Mouse (Mus musculus) neural tube, embryonic 15.5 days (tissue): ENCODE results near the gene Kansl3. TPM values are rescaled to one million over a fixed set of nuclear protein-coding genes. Genes with fewer than 3 reads are reported as not detected.

Experiments
- ATAC-seq: fragments of 200-750 bp; cut with Nextera tagmentation; 2 replicates; pipeline ENCODE4 v1.8.0; 2017; ENCODE audit warnings: mild to moderate bottlenecking, moderate TSS enrichment, moderate library complexity; ENCODE audit not compliant: low FRiP score
- H3K27ac ChIP-seq: fragments of 300-500 bp; sonication (generic); replicated peaks from 2 replicates; pipeline ENCODE4 v1.5.1; 2015; ENCODE audit warnings: mild to moderate bottlenecking, inconsistent platforms
- H3K27me3 ChIP-seq: fragments of 300-500 bp; sonication (generic); replicated peaks from 2 replicates; pipeline ENCODE4 v1.6.1; 2015; ENCODE audit warnings: inconsistent platforms
- H3K36me3 ChIP-seq: fragments of 300-500 bp; sonication (generic); 2 replicates; pipeline ENCODE4 v1.6.1; 2015; ENCODE audit warnings: inconsistent platforms
- H3K4me1 ChIP-seq: fragments of 300-500 bp; sonication (generic); 2 replicates; pipeline ENCODE4 v1.6.1; 2015; ENCODE audit warnings: inconsistent platforms
- H3K4me2 ChIP-seq: fragments of 300-500 bp; sonication (generic); 2 replicates; pipeline ENCODE4 v1.6.1; 2015; ENCODE audit warnings: inconsistent platforms, mild to moderate bottlenecking, moderate library complexity
- H3K4me3 ChIP-seq: fragments of 300-500 bp; sonication (generic); replicated peaks from 2 replicates; pipeline ENCODE4 v1.5.1; 2015; ENCODE audit warnings: mild to moderate bottlenecking, inconsistent platforms
- H3K9ac ChIP-seq: fragments of 300-500 bp; sonication (generic); replicated peaks from 2 replicates; pipeline ENCODE4 v1.6.1; 2015; ENCODE audit warnings: mild to moderate bottlenecking, inconsistent platforms
- H3K9me3 ChIP-seq: fragments of 300-500 bp; sonication (generic); replicated peaks from 2 replicates; pipeline ENCODE4 v1.6.1; 2016; ENCODE audit warnings: inconsistent platforms
- WGBS: fragments of 180-500 bp; shearing (Covaris S2); methylation state at CpG from one replicate; pipeline ENCODE4 v1.1.7; 2015; ENCODE audit warnings: mixed read lengths; 5-methylcytosine and 5-hydroxymethylcytosine counted together
- polyA plus RNA-seq: library from polyadenylated mRNA; unstranded; fragments of >200 nt; fragmentation: Nextera tagmentation; extraction: Ambion mirVana; gene quantifications from 2 replicates; pipeline ENCODE4 v1.2.1, GENCODE M21; 2015

Gene Kansl3
- polyA plus RNA-seq, 1 experiment from 2014 or later: 36.0 TPM

DNA sequence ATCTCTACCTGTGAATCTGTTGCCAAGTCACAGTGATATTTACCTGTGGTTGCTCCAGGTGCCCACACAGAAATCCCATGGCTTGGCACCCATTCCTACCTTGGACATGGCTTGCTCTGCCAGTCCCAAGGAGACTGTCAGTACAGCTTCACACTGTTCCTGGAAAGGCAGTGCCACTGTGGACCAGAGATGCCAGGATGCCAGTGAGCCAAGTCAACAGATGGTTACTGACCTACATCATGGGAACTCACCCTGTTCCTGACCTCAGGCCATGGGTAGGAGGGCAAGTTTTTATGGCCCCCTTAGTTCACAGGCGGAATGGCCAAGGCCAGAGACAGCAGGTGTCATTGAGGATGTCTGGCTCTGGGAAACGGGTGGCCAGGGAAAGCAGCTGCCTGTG, 47.8 kb downstream of the Kansl3 start:
- Histone ChIP-seq H3K4me2 (no peak overlapping the region), H3K27me3 (no peaks in the 10 kb centered on the region), H3K9ac (no peak overlapping the region), H3K4me1 (0 out of 2 replicates have a peak, but pooled peaks cover 5% of the 10 kb centered on the region), H3K9me3 (no peaks in the 10 kb centered on the region), H3K27ac (no peak overlapping the region), H3K4me3 (no peak overlapping the region), H3K36me3 (peaks cover 17% of the 10 kb centered on the region; the same call in 1 of the 2 replicates)
- ATAC-seq: no peak
- 76% methylated on average over 2 of the region's 2 CpGs for WGBS

DNA sequence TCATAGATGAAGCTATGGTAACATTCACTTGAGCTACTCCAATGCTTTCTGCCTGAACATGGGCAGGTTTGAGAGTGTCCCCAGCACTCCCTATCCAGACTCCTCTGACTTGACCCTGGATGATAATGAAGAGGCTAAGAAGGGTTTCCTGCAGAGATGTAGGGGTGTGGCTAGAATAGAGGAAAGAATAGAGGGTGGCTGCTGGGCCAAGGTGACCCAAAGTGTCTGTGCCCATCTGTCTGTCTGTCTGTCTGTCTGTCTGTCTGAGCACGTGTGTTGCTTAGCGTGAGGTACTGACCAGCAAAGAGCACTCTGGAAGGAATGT, 53.2 kb downstream of the Kansl3 start:
- H3K4me2 ChIP-seq: no peak overlapping the region
- H3K27me3 ChIP-seq: no peaks in the 10 kb centered on the region
- H3K27ac ChIP-seq: no peak overlapping the region
- no peak overlapping the region for H3K4me3 ChIP-seq
- no peak overlapping the region for H3K9ac ChIP-seq
- H3K9me3 ChIP-seq: no peaks in the 10 kb centered on the region
- WGBS: 93% methylated on average over 2 of the region's 2 CpGs
- no peaks in the 10 kb centered on the region for H3K4me1 ChIP-seq
- H3K36me3 ChIP-seq: 0 out of 2 replicates have a peak, but pooled peaks cover 6% of the 10 kb centered on the region
- no peak for ATAC-seq

DNA sequence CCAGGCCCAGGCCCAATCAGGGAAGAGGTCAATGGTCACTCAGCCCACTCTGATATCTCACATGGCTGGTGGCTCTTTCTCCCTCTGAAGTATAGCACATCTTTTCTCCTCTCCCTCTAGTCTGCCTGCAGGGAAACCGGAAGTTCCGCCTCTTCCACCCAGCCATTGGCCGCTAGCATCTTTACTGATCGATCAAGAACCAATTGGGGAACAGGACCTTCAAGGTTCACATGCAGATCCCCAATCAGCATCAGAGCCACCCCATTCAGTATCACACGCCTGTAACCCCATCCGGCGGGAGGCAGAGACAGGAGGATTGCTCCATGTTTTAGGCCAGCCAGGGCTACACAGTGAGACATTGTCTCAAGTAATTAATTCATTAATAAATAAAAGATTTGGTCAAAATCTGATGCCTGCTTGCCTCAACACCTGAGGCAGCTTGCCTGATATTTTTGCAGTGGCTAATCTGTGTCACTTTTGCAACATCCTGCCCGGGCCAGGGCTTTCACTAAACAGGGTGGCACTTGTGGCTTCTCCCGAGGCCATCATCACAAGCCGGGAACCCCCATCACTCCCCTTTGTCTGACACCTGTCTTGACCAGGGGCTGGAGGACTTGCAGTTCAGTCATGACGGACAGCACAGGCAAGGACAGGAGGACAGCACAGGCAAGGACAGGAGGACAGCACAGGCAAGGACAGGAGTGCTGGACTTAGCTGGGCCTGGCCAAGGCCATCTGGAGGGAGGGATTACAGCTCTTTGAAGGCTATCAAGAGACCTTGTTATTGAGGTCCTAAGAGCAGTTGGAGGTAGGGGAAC, 53.8 kb downstream of the Kansl3 start:
- no peaks in the 10 kb centered on the region for H3K27me3 ChIP-seq
- no peak for ATAC-seq
- no peak overlapping the region for H3K4me2 ChIP-seq
- no peaks in the 10 kb centered on the region for H3K9me3 ChIP-seq
- H3K4me1 ChIP-seq: 0 out of 2 replicates have a peak, but pooled peaks cover 2% of the 10 kb centered on the region
- H3K9ac ChIP-seq: no peak overlapping the region
- no peak overlapping the region for H3K27ac ChIP-seq
- no peaks in the 10 kb centered on the region for H3K36me3 ChIP-seq
- H3K4me3 ChIP-seq: no peak overlapping the region
- 93% methylated on average over 11 of the region's 11 CpGs for WGBS

DNA sequence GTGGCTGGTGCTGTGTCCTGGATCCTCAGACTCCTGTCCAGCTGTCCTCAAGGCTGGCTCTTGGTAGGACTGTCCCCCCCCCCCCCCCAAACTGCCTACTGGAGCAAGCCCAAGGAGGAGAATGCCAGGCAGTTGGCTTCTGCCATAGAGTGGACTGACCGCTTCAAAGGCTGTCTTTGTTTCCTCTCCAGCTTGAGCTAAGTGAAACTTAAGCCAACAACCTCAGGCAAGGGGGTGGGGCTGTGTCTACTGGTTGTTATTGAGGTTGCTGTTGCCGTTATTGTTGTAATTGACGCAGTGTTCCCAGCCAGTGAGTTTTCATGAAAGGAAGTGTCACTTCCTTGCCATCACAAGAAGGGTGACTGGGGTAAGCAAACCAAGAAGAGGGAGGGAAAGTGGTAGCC, 59.5 kb downstream of the Kansl3 start:
- H3K4me3 ChIP-seq: no peak overlapping the region
- WGBS: 22% methylated on average over 3 of the region's 3 CpGs
- H3K4me2 ChIP-seq: peak overlapping the region; percentile 94
- 0 out of 2 replicates have a peak, but pooled peaks cover 10% of the 10 kb centered on the region for H3K27me3 ChIP-seq
- peak; percentile 19; the same call in 1 of the 2 replicates for ATAC-seq
- peaks cover 18% of the 10 kb centered on the region for H3K4me1 ChIP-seq
- H3K36me3 ChIP-seq: no peaks in the 10 kb centered on the region
- H3K9ac ChIP-seq: no peak overlapping the region
- no peak overlapping the region; the same call in 1 of the 2 replicates for H3K27ac ChIP-seq
- H3K9me3 ChIP-seq: no peaks in the 10 kb centered on the region

DNA sequence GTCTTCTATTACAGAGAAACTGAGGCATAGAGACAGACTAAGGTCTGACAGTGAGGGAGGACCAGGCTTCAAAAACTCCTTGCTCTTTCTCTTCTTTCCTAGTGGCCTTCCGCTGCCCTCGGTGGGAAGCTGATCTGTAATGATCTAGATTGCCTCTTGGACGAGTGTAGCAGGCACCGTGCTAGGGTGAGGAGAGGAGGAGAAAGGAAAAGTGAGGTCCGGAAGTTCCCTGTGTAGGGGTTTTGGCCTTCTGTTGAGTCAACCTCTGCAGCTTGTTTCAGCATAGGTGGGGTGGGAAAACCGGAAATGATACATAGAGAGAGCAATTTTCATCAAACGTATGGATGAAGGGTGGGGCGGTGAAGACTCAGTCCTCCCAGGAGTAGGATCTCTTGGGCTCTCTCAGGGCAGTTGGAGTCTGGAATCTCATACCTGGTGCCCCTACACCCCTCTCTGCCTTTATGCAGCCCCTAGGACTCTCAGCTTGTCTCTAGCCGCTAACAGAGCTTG, 60.0 kb downstream of the Kansl3 start:
- Histone ChIP-seq H3K9ac (no peak overlapping the region), H3K27ac (no peak overlapping the region), H3K36me3 (no peaks in the 10 kb centered on the region), H3K4me3 (no peak overlapping the region), H3K4me1 (peaks cover 18% of the 10 kb centered on the region), H3K9me3 (no peaks in the 10 kb centered on the region), H3K27me3 (0 out of 2 replicates have a peak, but pooled peaks cover 10% of the 10 kb centered on the region), H3K4me2 (peak overlapping the region; percentile 94)
- ATAC-seq: no peak
- 59% methylated on average over 9 of the region's 9 CpGs for WGBS

DNA sequence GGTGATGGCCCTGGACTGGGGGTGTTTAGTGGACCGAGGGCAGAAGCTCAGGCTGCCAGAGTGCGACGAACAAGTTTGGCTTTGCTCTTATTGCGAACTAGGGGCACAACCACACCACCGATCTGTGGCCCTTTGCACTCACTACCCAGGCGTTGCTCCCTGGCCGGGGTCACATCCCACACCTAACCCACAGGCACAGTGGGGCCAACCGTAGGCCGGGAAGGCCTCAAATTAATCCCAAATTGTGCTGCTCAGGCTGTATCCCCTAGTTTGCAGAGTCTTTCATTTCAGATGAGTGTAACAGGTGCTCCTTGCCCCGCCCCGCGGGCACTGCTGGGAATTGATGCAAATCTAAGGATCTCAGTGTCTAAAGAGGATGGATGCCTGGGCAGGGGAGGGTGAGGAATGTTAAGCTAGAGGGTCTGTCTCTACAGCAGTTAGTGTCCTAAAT, 60.5 kb downstream of the Kansl3 start:
- H3K36me3 ChIP-seq: no peaks in the 10 kb centered on the region
- no peak for ATAC-seq
- H3K27me3 ChIP-seq: 0 out of 2 replicates have a peak, but pooled peaks cover 10% of the 10 kb centered on the region
- H3K4me1 ChIP-seq: peaks cover 18% of the 10 kb centered on the region
- no peak overlapping the region for H3K27ac ChIP-seq
- WGBS: 4% methylated on average over 12 of the region's 12 CpGs
- H3K4me3 ChIP-seq: peak overlapping the region; percentile 56
- peak overlapping the region; percentile 57 for H3K9ac ChIP-seq
- peak overlapping the region; percentile 94 for H3K4me2 ChIP-seq
- H3K9me3 ChIP-seq: no peaks in the 10 kb centered on the region

DNA sequence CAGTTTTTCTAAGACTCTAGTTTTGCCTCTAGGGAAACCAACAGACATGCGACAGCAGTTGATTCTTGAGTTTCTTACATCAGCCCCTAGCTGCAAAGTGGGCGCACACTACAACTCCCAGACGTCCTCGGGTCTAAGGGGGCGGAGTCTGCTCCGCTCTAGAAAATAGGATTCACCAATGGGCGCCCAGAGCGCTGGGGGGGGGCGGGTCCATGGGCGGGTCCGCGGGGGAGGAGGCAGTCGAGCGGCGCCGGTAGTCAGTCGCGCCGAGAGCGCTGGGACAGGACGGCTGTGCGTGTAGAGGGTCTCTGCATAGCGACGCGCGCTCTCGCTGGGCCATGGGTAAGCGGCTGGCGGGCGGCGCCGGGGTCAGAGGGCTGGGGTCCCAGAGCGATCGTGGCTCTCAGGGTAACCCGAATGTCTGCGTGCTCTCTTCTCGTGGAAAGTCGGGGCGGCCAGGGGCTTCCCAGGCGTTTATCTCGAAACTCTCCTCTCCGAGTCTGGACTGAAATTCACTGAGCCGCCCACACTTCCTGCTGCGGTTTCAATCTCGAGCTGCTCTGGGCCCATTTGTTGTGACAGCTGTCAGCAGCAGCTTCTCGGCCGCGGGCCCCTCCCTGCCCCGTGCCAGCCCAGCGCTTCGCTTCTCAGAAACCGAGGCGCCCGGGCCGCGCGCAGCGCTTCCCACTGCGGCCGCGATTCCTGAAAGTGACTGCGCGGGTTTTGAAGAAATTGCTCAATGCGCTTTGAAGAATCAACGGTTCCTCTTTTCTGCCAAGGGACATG, 61.3 kb downstream of the Kansl3 start, which contains the start of gene Arid5a:
TSS of gene Arid5a (plus strand) at position 239 of the 786 bp plus-strand sequence.
- under 1% methylated on average over 64 of the region's 65 CpGs for WGBS
- peak; percentile 92 for ATAC-seq

DNA sequence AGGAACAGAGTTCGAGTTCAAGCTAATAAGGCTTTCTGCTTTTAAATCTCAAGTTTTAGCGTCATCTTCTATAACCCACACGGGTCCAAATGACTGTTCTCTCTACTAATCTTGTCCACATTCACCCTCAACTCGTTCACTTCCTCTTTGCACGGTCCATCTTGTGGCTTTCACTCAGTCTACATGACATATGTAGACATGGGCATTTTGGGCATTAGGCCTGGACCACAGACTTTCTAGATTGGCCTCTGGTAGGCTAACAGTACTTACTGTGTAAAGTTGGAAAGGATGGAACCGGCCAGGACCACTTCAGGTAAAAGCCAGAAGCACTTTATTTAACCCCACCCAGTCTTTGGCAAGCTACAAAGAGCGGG, 61.9 kb downstream of the Kansl3 start:
- Histone ChIP-seq H3K4me2 (no peak overlapping the region; the same call in 1 of the 2 replicates), H3K9me3 (no peaks in the 10 kb centered on the region), H3K4me1 (peaks cover 24% of the 10 kb centered on the region), H3K27me3 (0 out of 2 replicates have a peak, but pooled peaks cover 10% of the 10 kb centered on the region), H3K36me3 (no peaks in the 10 kb centered on the region), H3K4me3 (no peak overlapping the region), H3K9ac (no peak overlapping the region), H3K27ac (no peak overlapping the region)
- WGBS: 73% methylated on average over 7 of the region's 7 CpGs
- ATAC-seq: peak; percentile 1; the same call in 1 of the 2 replicates

More for the DNA sequence above, 61.3 kb downstream of the Kansl3 start, which contains the start of gene Arid5a:
- Histone ChIP-seq H3K36me3 (no peaks in the 10 kb centered on the region), H3K9me3 (no peaks in the 10 kb centered on the region), H3K27me3 (0 out of 2 replicates have a peak, but pooled peaks cover 10% of the 10 kb centered on the region), H3K4me2 (peak within 1 kb of the TSS; percentile 94), H3K27ac (peak within 1 kb of the TSS; percentile 60), H3K9ac (peak within 1 kb of the TSS; percentile 57), H3K4me1 (peaks cover 24% of the 10 kb centered on the region), H3K4me3 (peak within 1 kb of the TSS; percentile 56)

DNA sequence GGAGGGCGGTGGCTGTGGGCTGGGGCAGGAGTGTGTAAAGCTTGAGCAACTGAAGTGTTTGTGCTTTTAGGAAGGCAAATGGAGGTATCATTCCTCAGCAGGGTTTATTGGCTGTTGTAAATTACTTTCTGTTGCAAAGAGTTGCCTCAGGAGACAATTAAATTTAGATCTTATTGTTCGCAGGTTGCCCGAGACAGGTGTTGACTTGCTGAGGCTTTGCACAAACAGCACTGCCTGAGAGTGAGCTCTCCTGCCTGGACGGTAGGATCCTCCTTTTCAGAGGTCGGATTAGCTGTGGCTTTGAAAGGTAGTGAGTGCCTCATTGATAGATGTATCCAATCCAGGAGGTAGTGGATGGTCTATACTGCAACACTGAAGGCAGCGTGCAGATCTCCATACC, 62.9 kb downstream of the Kansl3 start:
- Histone ChIP-seq H3K27me3 (0 out of 2 replicates have a peak, but pooled peaks cover 10% of the 10 kb centered on the region), H3K27ac (no peak overlapping the region), H3K4me2 (no peak overlapping the region), H3K9ac (no peak overlapping the region), H3K4me1 (peaks cover 24% of the 10 kb centered on the region), H3K4me3 (no peak overlapping the region), H3K36me3 (no peaks in the 10 kb centered on the region), H3K9me3 (no peaks in the 10 kb centered on the region)
- no peak for ATAC-seq
- 50% methylated on average over 6 of the region's 6 CpGs for WGBS

DNA sequence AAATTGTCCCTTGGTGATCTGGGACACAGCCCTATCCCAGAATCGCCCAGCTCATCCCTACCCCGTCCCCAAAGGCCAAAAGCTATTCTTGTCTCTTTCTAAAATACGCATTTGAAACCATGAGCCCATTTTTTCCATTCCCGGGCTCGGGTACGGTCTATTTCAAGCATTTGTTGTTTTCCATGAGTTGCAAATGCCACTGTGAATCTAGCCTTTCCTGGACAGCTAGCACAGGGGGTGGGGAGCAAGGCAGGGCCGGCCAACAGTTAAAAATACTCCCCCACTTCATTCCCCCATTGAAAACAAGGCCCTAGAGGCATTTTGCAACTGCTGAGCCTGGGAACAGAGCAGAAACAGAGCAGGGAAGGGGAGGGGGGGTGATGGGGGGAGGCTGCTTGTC, 64.2 kb downstream of the Kansl3 start:
- 76% methylated on average over 7 of the region's 7 CpGs for WGBS
- Histone ChIP-seq H3K36me3 (no peaks in the 10 kb centered on the region), H3K4me1 (peaks cover 21% of the 10 kb centered on the region), H3K27me3 (0 out of 2 replicates have a peak, but pooled peaks cover 10% of the 10 kb centered on the region), H3K9ac (no peak overlapping the region), H3K9me3 (no peaks in the 10 kb centered on the region), H3K4me3 (no peak overlapping the region), H3K27ac (no peak overlapping the region), H3K4me2 (no peak overlapping the region)
- ATAC-seq: no peak
